Mouse (Mus musculus) heart, embryonic 12.5 days (tissue): ENCODE results near the gene Ptgfrn. TPM values are rescaled to one million over a fixed set of nuclear protein-coding genes. Genes with fewer than 3 reads are reported as not detected.
A peak's percentile ranks its signal among the peaks of the same experiment; 100 is the strongest.

Experiments used
- ATAC-seq: fragments of 200-750 bp; cut with Nextera tagmentation; 2 replicates; pipeline ENCODE4 v1.8.0; 2017; ENCODE audit warnings: moderate TSS enrichment, moderate library complexity; ENCODE audit not compliant: insufficient number of reproducible peaks, low FRiP score
- H3K27ac ChIP-seq: fragments of 300-500 bp; sonication (generic); 2 replicates; pipeline ENCODE4 v1.5.1; 2016; ENCODE audit warnings: mild to moderate bottlenecking, moderate library complexity; ENCODE audit not compliant: poor library complexity, severe bottlenecking
- H3K27me3 ChIP-seq: fragments of 300-500 bp; sonication (generic); replicated peaks from 2 replicates; pipeline ENCODE4 v1.6.1; 2016; ENCODE audit warnings: mild to moderate bottlenecking, moderate library complexity
- H3K36me3 ChIP-seq: fragments of 300-500 bp; sonication (generic); 2 replicates; pipeline ENCODE4 v1.6.1; 2016; ENCODE audit warnings: mild to moderate bottlenecking, moderate library complexity
- H3K4me1 ChIP-seq: fragments of 300-500 bp; sonication (generic); replicated peaks from 2 replicates; pipeline ENCODE4 v1.6.1; 2016; ENCODE audit warnings: mild to moderate bottlenecking
- H3K4me2 ChIP-seq: fragments of 300-500 bp; sonication (generic); 2 replicates; pipeline ENCODE4 v1.6.1; 2016; ENCODE audit warnings: mild to moderate bottlenecking, moderate library complexity
- H3K4me3 ChIP-seq: fragments of 300-500 bp; sonication (generic); 2 replicates; pipeline ENCODE4 v1.5.1; 2016; ENCODE audit warnings: mild to moderate bottlenecking
- H3K9ac ChIP-seq: fragments of 300-500 bp; sonication (generic); 2 replicates; pipeline ENCODE4 v1.6.1; 2016; ENCODE audit warnings: mild to moderate bottlenecking, moderate library complexity
- H3K9me3 ChIP-seq: fragments of 300-500 bp; sonication (generic); replicated peaks from 2 replicates; pipeline ENCODE4 v1.6.1; 2016; ENCODE audit warnings: mild to moderate bottlenecking, moderate library complexity
- WGBS: fragments of 180-500 bp; shearing (Covaris S2); methylation state at CpG from one replicate; pipeline ENCODE4 v1.1.7; 2016; 5-methylcytosine and 5-hydroxymethylcytosine counted together
- polyA plus RNA-seq: library from polyadenylated mRNA; unstranded; fragments of >200 nt; fragmentation: Nextera tagmentation; extraction: Ambion mirVana; gene quantifications from 2 replicates; pipeline ENCODE4 v1.2.1, GENCODE M21; 2016

Ptgfrn gene
- polyA plus RNA-seq, 1 experiment from 2014 or later, result 6.8 TPM

DNA sequence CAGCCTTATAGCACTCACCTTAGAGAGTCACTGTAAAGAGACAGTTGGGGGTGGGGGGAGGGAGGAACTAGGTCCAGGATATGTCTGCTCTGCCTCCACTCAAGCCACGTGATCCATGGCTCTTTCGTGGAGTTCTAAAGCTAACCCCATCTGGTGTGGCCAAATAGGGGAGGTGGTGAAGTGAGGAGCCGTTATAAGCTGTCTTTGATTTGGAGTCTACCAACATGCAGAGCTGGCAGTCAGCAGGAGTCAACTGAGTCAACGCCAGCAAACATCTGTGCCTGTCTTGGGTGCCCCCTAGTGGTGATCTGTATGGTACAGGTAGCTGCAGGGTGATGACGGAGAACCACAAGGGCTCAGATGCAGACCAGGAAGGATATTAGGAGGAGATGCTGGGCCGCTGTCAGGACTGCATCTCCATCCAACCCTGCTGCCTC is 111.2 kb downstream of the Ptgfrn start:
- Histone ChIP-seq H3K4me3 (no peak overlapping the region), H3K27ac (no peak overlapping the region), H3K4me1 (peaks cover 15% of the 10 kb centered on the region), H3K36me3 (peaks cover 4% of the 10 kb centered on the region; the same call in 1 of the 2 replicates), H3K9me3 (no peaks in the 10 kb centered on the region), H3K4me2 (no peak overlapping the region), H3K27me3 (no peaks in the 10 kb centered on the region), H3K9ac (no peak overlapping the region)
- ATAC-seq, result 0 out of 2 replicates have a peak, but pooled peaks have one; percentile 39
- 13% methylated on average over 6 of the region's 6 CpGs for WGBS

DNA sequence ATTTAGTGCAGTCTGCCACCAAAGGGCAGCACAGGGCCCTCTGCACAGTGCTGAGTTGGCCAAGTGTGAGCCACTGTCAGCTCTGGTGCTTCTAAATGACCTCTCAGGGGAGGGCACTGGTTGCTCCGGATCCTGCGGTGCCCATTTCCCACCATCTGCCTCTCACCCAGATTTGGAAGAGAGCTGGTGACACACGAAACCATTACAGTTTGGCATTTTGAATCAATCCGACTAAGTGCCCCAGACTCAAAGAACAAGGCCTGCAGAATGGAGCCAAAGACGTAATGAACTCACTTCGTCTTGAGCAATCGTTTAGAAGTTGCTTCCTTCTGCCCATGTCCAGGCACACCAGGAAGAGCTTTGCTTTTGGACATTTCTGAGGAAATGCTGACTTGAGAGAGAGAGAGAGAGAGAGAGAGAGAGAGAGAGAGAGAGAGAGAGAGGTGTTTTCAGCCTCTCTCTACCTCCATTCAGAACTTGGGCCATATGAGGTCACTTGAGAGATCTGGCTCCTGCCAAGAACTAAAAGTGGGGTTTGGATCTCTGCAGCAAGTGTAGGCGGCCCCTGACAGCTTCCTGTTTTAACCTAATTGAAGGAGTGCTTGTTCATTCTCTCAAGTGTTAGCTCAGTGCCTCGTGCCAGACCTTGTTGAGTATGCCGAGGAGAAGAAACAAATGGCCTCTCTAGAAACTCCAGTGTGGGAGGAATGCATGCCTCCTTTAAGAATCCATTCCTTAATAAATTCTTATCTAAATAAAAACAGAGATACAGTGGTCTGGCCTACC is 112.1 kb downstream of the Ptgfrn start:
- peaks cover 23% of the 10 kb centered on the region for H3K4me1 ChIP-seq
- no peak overlapping the region for H3K4me3 ChIP-seq
- ATAC-seq, result no peak
- H3K9me3 ChIP-seq, result no peaks in the 10 kb centered on the region
- no peaks in the 10 kb centered on the region for H3K36me3 ChIP-seq
- H3K9ac ChIP-seq, result no peak overlapping the region
- H3K27ac ChIP-seq, result peak overlapping the region; percentile 13; the same call in 1 of the 2 replicates
- H3K4me2 ChIP-seq, result no peak overlapping the region
- 61% methylated on average over 10 of the region's 10 CpGs for WGBS
- no peaks in the 10 kb centered on the region for H3K27me3 ChIP-seq

DNA sequence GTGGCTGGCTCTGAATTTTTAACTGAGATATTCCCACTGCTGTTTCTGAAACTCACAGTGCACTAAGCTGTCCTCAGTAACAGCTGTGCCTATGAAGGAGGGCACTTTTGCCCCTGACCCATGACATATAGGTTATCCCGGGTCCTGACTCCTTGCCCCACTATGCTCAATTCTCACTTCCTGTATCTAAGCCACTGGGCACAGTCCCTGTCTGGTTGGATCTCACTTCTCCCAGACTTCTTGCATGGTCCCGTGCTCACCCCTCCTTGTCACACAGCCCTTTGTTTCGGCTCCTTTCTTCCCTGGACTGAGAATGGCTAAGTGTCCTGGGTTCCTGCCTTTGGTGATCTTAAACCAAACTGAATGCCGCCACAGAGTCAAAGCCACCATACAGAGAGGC is 115.8 kb downstream of the Ptgfrn start:
- H3K36me3 ChIP-seq, result no peaks in the 10 kb centered on the region
- H3K4me1 ChIP-seq, result peaks cover 23% of the 10 kb centered on the region
- no peaks in the 10 kb centered on the region for H3K9me3 ChIP-seq
- H3K9ac ChIP-seq, result no peak overlapping the region
- no peak overlapping the region for H3K4me3 ChIP-seq
- no peak for ATAC-seq
- WGBS, result 78% methylated on average over 4 of the region's 4 CpGs
- H3K27me3 ChIP-seq, result no peaks in the 10 kb centered on the region
- H3K27ac ChIP-seq, result no peak overlapping the region
- H3K4me2 ChIP-seq, result no peak overlapping the region

DNA sequence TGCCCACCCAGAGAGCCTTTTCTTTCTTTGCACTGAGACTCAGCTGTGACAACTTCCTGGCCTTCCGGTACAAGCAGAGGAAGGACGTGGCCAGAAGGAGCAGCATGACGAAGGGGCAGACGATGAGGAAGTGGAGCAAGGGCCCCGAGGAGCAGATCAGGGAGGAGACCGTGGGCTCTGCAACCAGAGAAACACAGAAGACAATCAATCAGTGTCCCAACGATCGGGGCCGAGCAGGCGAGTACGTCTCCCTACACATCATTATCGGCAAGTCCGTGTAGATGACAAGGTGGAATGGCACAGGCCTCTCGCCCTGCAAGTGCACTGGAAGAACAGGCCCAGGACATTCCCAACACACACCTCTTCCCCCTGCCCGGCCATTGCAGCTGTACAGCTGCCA is 116.4 kb downstream of the Ptgfrn start:
- WGBS, result 47% methylated on average over 15 of the region's 15 CpGs
- H3K36me3 ChIP-seq, result no peaks in the 10 kb centered on the region
- H3K4me3 ChIP-seq, result no peak overlapping the region
- no peaks in the 10 kb centered on the region for H3K27me3 ChIP-seq
- no peak overlapping the region for H3K27ac ChIP-seq
- ATAC-seq, result no peak
- no peak overlapping the region for H3K4me2 ChIP-seq
- H3K4me1 ChIP-seq, result peaks cover 20% of the 10 kb centered on the region
- H3K9me3 ChIP-seq, result no peaks in the 10 kb centered on the region
- no peak overlapping the region for H3K9ac ChIP-seq

DNA sequence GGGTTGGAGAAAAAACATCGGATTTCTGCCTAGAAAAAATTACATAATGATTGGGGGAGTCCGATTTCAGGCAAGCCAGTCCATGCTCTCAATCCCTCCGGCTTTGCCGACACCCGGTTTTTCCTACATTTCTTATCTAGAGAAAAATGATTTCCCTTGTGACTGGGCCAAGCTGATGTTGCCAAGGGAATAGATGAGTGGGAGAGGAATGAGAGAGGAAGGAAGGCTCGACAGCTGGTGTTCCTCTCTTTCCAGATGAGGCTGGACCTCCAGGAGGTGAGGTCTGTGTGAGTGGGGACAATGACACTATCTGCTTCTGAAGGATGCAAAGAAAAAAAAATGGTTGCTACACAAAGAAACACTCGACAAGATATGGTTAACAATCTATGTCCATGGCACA is 116.9 kb downstream of the Ptgfrn start:
- no peaks in the 10 kb centered on the region for H3K27me3 ChIP-seq
- no peaks in the 10 kb centered on the region for H3K9me3 ChIP-seq
- no peak overlapping the region for H3K4me2 ChIP-seq
- peaks cover 16% of the 10 kb centered on the region for H3K4me1 ChIP-seq
- WGBS, result 65% methylated on average over 7 of the region's 7 CpGs
- no peak overlapping the region for H3K4me3 ChIP-seq
- no peaks in the 10 kb centered on the region for H3K36me3 ChIP-seq
- ATAC-seq, result no peak
- no peak overlapping the region for H3K27ac ChIP-seq
- H3K9ac ChIP-seq, result no peak overlapping the region

Other genes with a start within 250 kb of the Ptgfrn start
- gene Trim45, start 188.1 kb downstream of the Ptgfrn start, polyA plus RNA-seq, result 4.7 and 4.9 TPM in 2 replicates
- gene Ttf2, start 140.6 kb downstream of the Ptgfrn start, polyA plus RNA-seq, result 15.2 and 15.7 TPM in 2 replicates
- 0.27 and 0.46 TPM in 2 replicates for gene Cd101, start 80.7 kb downstream of the Ptgfrn start, polyA plus RNA-seq
- not detected in 2 replicates for gene Cd2, start 177.7 kb upstream of the Ptgfrn start, polyA plus RNA-seq